Mouse (Mus musculus) adrenal gland, postnatal 25 days (tissue): ENCODE results near the gene C3. TPM values are rescaled to one million over a fixed set of nuclear protein-coding genes. Genes with fewer than 3 reads are reported as not detected.

ENCODE experiments used
- microRNA-seq, 2 experiments: library from miRNA; unstranded; fragments of <30 nt; microRNA quantifications; one replicate each; pipeline ENCODE4 v1.2.0; 2021
- total RNA-seq: library from RNA; stranded (reverse); gene quantifications from 2 replicates; pipeline ENCODE4 v1.2.3, GENCODE M21; 2021

Gene C3
- total RNA-seq, 1 experiment from 2014 or later = 280 TPM

Small RNA genes within 50 kb of the gene (microRNA-seq; reads per million reads assigned to microRNA genes)
- gene Mir6978 = 0.34 to 0.36 reads per million in 2 experiments

Other genes with a start within 250 kb of the C3 start
- 0.38 and 0.70 TPM in 2 replicates for gene Acer1, start 246.0 kb downstream of the C3 start, total RNA-seq
- 106 and 120 TPM in 2 replicates for gene Clpp, start 237.8 kb downstream of the C3 start, total RNA-seq
- 67.3 and 95.1 TPM in 2 replicates for gene Alkbh7, start 230.8 kb downstream of the C3 start, total RNA-seq
- 0.76 and 2.3 TPM in 2 replicates for gene Pspn, start 228.1 kb downstream of the C3 start, total RNA-seq
- gene Gtf2f1, start 216.8 kb downstream of the C3 start, total RNA-seq = 46.1 and 55.3 TPM in 2 replicates
- 0.64 TPM in 1 of 2 replicates, not detected in the other for gene Gm17949, start 216.7 kb downstream of the C3 start, total RNA-seq
- 94.9 and 115 TPM in 2 replicates for gene Khsrp, start 196.6 kb downstream of the C3 start, total RNA-seq
- gene Slc25a41, start 186.5 kb downstream of the C3 start, total RNA-seq = not detected in 2 replicates
- 1.4 TPM in 1 of 2 replicates, not detected in the other for gene Crb3, start 169.0 kb downstream of the C3 start, total RNA-seq
- gene Slc25a23, start 168.3 kb downstream of the C3 start, total RNA-seq = 89.2 and 96.3 TPM in 2 replicates
- gene Dennd1c, start 149.6 kb downstream of the C3 start, total RNA-seq = 1.6 TPM in 1 of 2 replicates, not detected in the other
- gene Tubb4a, start 140.4 kb downstream of the C3 start, total RNA-seq = 4.0 and 5.0 TPM in 2 replicates
- 0.39 and 0.71 TPM in 2 replicates for gene Tnfsf9, start 122.8 kb downstream of the C3 start, total RNA-seq
- gene Cd70, start 78.4 kb downstream of the C3 start, total RNA-seq = not detected in 2 replicates
- not detected in 2 replicates for gene Tnfsf14, start 34.0 kb downstream of the C3 start, total RNA-seq
- 81.0 and 96.4 TPM in 2 replicates for gene Gpr108, start 20.3 kb upstream of the C3 start, total RNA-seq
- 51.9 and 64.8 TPM in 2 replicates for gene Trip10, start 21.3 kb upstream of the C3 start, total RNA-seq
- 1.1 and 1.7 TPM in 2 replicates for gene Vav1, start 51.0 kb upstream of the C3 start, total RNA-seq
- gene Adgre1, start 130.6 kb upstream of the C3 start, total RNA-seq = 2.4 and 4.1 TPM in 2 replicates